Mouse (Mus musculus) layer of hippocampus, adult 11-12 months (tissue): ENCODE measurements at regions not wholly inside any gene's neighbourhood (a gene's known extent, or its start where the extent isn't known, plus 50 kb on each side); places are given as distances from the start of the nearest gene placed in this dataset.

ENCODE experiments used
- DNase-seq: peaks from one replicate; pipeline ENCODE4 v3.0.0; 2022; ENCODE audit warnings: low spot score

DNA sequence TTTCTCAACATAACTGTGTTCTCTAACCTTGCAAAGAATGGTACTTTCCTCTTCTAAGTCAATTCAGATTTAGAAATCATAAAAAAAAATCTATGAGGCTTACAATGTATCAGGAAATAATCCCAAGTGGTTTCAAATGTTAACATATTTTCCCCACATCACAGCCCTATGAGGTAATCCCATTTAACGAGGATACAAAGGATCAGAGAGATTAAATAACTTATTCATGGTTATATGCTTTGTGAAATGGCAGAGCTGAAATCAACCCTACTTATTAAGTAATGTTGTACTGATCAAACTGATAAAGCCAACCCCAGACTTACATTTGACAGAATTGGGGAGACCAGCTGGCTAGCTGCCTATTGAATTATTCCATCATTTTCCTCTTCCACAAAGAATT is 614.4 kb downstream of the Ntrk3 start:
- no peak for DNase-seq

DNA sequence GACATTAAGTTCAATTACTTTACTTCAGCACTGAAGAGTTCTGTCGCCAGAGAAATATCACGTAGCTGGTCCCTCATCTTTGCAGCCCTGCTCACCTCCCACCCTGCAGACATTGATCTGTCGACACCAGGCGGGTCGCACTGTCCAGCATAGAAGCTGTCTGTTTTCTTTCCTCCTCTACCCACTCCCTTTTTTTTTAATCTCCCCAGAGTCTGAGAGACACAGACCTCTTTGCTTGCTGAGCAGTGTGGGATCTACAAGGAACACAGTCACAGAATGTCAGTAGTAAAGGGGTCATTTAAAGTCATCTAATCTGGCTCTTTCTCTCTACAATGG is 616.7 kb downstream of the Ntrk3 start:
- no peak for DNase-seq

- no peak for DNase-seq
Observed at GRCm38 (mm10) chr7:78120462-78121150, 617.2 kb downstream of the Ntrk3 start.

DNA sequence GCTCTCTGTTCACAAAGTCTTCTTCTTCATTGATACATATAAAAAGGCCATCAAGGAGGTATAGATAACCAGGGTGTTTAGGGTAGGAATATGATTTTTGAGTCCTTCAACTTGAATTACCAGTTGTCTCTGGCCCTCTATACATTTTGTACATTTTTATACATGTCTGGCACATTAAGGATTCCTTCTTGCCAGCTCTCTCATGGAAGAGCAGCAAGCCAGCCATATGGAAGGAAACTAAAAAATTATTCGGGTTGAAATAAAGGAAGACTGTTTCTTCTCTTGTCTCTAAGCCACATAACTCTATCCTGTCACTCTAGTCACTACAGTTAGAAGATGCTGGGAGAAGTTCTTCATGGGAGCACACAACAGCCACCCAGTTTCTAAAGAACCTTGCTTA is 618.0 kb downstream of the Ntrk3 start:
- DNase-seq, result no peak

DNA sequence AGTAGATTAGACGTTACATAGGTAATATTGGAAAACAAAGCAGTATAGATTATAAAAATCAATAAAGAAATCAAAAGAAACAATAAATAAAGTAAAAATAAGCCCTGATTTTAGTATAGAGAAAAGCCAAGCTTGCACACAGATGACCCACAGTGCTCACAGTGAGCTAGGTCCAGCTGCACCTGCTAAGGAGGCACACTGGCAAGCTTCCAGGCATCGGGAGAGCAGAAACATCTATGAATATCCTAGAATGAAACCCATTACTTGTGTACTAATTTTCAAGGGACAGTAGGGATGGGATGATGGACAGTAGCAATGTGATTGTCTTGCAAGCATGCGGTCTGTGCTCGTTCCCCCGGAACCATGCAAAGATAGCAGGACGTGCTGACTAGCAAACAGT is 626.5 kb downstream of the Ntrk3 start:
- no peak for DNase-seq

DNA sequence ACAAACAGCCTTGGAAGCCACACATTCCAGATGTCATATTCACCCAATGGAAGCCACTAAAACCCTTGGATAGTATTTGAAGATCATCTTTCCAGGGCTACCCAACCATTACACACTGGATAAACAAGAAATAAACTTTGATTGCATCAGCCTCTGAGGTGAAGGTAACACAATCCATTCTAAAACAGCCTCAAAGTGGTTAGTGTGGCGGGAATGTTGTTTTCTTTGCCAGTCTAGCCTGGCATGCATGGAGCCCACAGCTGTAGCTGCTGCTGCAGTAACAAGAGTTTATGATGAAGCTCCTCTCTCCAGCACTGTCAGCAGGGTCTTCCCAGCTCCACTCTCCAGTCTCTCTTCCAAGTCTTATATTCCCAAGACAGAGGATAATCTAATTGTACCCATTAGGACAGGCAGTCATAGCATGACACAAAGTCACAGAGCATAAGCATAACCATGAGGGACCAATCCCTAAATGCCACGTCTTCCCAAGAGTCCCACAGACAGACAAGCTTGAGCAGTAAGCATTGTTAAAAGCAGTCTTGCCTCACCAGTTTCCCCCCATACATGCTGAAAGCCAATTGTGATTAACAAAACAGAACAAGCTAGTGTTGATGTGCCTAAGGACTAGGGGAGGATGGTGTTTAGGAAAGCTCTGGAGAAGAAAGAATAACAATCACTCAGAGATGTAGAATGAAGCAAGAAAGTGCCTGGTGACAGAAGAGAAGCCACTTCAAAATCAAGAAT is 634.1 kb downstream of the Ntrk3 start:
- DNase-seq, result no peak

DNA sequence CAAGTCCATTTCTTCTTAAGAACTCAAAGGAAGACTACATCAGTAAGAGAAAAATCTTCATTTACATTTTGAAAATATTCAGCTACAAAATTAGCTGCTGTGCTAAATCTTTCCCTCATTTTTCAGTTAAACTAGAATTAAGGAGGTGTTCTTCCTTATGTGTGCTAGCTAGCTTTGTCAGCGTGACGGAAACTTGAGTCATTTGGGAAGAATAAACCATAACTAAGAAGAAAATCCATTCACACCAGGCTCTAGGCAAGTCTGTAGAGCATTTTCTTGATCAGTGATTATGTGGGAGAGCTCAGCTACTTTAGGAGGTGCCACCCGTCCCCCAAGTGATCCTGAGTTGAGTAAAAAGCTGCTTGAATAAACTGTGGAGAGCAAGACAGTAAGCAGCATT is 635.4 kb downstream of the Ntrk3 start:
- no peak for DNase-seq

DNA sequence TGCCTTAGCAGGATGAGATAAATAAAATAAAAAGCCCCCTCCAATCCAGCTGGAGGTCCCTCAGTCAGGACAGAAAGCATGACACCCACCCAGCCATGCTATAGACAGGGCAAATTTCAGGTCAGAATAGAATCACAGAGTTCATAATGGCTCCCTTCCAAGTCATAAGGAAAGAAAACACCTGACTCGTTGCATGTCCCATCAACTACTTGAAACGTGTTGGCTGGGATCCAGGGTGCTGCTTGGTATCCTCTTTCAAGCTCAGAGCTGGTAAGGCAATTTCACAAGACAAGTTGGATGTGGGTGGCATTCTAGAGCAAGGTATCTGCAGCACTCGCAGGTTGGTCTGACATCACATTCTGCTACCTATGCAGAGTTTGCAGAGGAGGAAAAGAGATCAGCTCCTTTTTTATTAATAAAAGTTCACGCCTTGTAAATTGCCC is 651.2 kb downstream of the Ntrk3 start:
- DNase-seq, result peak; percentile 24

DNA sequence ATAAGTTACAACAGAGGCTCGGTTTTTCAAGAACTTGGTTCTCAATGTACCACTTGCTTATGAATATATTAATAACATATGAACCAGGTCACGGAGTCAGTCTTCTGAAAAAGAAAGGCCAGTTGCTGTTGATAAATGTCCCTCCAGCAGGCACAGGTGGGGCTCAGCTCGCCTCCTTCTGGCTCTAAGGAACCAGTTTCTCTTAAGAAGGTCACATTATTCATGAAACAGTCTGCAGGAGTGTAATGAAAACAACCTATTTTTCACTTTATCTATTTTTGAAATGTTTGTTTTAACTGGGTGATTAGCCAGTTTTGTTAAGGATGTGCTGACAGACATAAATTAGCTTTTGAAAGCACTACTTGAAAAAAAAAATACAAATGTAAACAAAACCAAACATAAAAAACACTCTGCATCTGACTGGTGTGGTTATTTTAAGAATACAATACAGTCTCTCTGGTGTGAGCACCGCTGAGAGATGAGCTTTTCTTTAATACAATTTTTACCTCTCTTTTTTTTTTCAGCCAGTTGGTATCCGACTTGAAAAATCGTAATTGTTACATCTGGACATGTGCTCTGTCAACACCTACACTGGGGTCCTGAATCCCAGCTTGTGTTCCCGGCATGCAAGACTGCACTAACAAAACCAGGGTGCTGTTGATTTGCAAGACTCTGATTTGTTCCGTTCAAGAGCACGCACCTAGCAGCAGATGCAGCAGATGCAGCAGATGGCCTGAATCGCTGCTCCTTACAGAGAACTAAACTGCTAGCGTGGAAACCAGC is 651.8 kb downstream of the Ntrk3 start:
- DNase-seq, result peak; percentile 24

DNA sequence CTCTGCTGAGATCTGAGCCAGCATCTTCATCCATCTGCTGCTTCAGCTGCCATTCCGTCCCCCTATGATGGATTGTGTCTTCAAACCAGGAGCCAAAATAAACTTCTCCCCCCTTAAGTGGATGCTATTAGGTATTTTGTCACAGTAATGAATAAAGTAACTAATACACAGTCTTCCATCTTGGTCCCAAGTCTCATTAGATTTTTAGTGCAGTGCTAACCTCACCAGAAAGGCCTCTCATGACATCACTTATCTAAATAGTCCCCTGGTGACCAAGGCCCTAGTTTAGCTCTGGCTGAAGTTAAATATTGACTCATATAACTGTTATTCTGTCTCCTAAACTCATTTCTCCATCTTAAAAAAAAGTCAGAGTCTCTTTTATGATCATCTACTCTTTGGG is 658.1 kb downstream of the Ntrk3 start:
- no peak for DNase-seq

DNA sequence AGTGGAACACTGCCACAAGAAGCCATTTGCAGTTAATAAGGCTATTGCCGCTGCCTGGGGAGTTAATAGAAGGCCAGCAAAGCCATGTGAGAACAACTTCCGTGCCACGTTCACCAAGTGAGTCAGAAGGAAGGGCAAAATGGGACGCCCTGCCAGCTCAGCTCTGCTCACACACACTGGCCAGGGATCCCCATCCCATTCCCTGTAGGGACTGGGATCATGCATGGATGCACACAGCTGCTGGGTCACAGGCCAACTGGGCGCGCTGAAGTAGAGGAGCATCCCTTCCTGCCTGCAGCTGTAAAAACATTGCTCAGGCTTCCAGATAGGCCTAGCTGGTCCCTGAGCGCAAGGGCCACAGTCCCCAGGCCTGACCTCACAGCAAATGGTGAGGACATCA is 666.7 kb downstream of the Ntrk3 start:
- DNase-seq, result no peak

DNA sequence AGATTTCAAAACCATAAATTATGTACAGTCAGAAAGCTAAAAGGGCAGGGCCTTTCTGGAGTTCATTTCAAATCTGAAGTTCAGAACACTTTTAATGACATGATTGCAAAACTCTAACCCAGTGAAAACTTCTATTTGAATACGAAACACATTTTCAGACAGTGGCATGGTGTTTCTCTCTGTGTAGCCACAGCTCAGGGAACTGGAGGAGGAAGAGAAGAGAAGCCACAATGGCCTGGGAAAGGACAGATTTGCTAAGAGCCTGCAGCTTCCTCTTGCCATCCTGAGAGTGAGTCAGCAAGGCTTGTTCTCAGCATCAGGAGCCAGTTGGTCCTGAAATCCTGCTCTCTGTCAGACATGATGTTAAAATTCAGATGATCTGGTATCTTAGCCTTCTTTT is 676.2 kb downstream of the Ntrk3 start:
- no peak for DNase-seq

DNA sequence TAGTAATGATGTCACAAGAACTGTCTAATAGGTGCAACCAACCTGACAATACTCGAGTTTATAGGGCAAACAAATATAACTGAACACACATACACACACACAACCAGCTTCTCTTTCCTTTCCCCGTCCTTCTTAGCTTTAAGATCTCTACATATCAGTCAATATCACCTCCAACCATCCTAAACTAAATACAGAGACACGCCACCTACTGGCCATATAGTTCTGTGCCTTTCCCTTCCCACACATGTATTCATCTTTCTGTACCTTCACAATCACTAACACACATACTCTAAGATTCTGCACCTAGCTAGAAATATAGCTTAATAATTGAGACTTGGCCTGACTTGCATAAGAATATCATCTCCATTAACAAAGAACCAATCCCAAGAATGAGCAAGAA is 688.2 kb downstream of the Ntrk3 start:
- DNase-seq, result no peak

GRCm38 (mm10) chr7:78045456-78045855 is 692.4 kb downstream of the Ntrk3 start:
- DNase-seq, result no peak

DNA sequence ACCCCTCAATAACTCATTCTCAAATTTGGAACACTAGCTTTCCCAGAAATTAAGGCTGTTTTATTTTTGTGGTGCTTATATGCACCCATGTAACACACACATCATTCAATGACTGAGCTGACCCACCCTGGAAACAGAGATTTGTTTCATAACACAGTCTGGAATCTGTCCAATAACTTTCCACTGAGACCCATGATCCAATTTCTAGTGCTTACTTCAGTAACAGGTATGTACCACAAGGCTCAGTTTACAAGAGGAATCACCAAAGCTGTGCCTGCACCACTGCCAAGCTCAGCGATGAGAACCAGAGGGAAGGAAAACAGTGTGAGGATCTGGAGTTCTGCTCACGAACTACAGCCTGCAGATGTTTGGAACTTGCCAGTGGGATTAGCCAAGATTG is 706.8 kb downstream of the Ntrk3 start:
- DNase-seq, result no peak

DNA sequence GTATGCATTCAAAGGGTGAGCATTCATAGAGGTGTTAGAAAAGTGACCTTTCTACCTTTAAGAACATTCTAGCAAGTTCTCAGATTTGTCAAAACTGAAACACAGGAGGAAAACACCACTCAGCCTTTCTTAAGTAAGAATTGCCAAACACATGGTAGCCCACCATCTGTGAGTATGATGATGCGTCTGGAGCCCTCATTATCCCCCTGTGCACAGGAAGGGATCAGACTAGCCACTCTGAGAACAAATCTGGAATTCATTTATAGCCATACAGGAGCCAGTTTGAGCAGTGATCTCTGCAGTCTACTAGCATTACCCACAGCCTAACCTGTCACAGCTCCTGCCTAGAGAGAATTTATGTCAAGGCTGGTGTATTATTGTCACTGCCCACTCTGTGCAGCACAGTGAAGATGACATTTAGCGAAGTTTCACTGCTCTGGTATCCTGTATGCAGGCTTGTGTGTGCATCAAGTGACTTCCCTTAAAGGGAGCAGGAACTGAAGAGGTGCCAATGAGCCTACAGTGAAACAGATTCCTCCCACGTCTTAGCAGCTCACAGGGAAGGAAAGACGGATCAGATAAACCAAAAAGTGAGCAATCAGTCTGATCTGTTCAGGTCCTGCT is 710.7 kb downstream of the Ntrk3 start:
- peak; percentile 18 for DNase-seq

- DNase-seq, result no peak
Observed at GRCm38 (mm10) chr7:78023591-78023990, 714.2 kb downstream of the Ntrk3 start.

DNA sequence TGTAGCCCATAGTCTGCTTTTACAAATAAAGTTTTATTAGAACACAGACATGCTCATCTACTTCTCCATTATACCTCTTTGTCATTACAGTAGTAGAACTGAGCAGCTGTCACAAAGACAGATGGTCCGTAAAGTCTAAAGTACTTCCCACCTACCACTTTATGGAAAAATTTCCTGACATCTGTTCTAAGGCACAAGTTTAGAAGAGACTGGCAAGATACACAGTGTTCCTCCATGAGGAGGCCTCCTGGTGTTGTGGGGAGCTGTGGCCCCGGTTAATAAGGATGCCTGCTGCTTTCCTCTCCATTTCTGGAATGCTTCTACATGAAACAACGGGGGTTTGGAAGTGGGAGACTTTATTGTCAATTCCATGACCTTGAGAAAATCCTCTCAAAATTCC is 714.7 kb downstream of the Ntrk3 start:
- peak; percentile 27 for DNase-seq

GRCm38 (mm10) chr7:78013631-78014030 is 724.2 kb downstream of the Ntrk3 start:
- DNase-seq, result no peak

- no peak for DNase-seq
Observed at GRCm38 (mm10) chr7:78003086-78003485, 734.7 kb downstream of the Ntrk3 start.

- DNase-seq, result peak; percentile 67
Observed at GRCm38 (mm10) chr7:77993840-77994239, 744.0 kb downstream of the Ntrk3 start.

- DNase-seq, result no peak
Observed at GRCm38 (mm10) chr7:77990150-77990549, 747.7 kb downstream of the Ntrk3 start.

GRCm38 (mm10) chr7:77988177-77988576 is 749.6 kb downstream of the Ntrk3 start:
- DNase-seq, result peak; percentile 77
